Mouse (Mus musculus): ENCODE data around the gene Icam4.

DNA sequence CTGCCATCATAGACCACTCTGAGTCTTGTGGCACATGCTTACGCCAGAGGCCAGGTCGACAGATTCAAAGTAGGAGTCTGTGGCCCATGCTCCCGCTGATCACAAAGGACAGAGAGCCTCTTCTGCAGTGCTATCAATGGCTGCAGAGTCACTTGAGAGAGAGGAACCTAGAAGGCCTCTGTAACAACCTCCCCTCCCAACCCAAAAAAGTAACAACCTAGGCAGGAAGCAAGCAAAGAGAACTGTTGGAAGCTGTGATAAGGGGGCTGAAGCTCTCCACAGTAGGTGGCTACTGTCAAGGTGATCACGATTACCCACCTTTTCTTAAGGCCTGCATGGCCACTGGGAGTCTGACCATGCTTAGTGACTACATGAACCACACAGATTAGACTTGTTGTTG lies 14.4 kb downstream of the Icam4 start:
- TF ChIP-seq MYOD1 (IDR thresholded peaks at IDR 0.05; ENCODE audit: control insufficient read depth, insufficient read length, low read depth) (no peak), MAX (IDR thresholded peaks at IDR 0.05) (no peak), CTCF (IDR thresholded peaks at IDR 0.05; ENCODE audit: control insufficient read depth, insufficient read depth, insufficient read length) (no peak), USF1 (IDR thresholded peaks at IDR 0.05; ENCODE audit: low read depth) (no peak)
